Mouse (Mus musculus): ENCODE data around the gene Shank2.

DNA sequence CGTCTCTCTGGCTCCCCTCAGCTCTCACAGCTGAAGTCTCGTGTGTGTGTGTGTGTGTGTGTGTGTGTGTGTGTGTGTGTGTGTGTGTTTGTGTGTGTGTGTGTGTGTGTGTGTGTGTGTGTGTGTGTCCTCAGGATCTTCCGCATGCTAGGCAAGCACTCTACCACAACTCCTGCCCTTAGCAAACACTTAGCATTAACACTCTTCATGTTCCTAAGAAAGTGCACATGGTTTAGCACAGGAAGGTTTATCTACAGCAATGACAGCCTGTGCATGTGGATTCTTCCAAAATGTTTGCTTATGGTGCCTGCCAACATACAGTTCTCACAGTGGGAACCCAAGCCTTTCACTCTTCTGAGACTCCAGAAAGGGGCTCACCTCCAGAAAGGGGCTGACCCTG lies 49.6 kb upstream of the Shank2 start:
- TF ChIP-seq UBTF (IDR thresholded peaks at IDR 0.05; ENCODE audit: low read depth, low read length), result no peak
- TF ChIP-seq TBP (conservative IDR thresholded peaks at IDR 0.05; ENCODE audit: low read depth, low read length), result no peak
- no peak for TF ChIP-seq ZKSCAN1 (IDR thresholded peaks at IDR 0.05; ENCODE audit: borderline replicate concordance, low read depth, low read length)
- no peak for TF ChIP-seq ZC3H11A (IDR thresholded peaks at IDR 0.05; ENCODE audit: low read depth, low read length)
- TF ChIP-seq CTCF (conservative IDR thresholded peaks at IDR 0.05 in 1 of 2, IDR thresholded peaks at IDR 0.05 in 1 of 2; ENCODE audit: low read depth in 2 of 2, low read length in 2 of 2), result no peak
- no peak for TF ChIP-seq RCOR1 (conservative IDR thresholded peaks at IDR 0.05; ENCODE audit: low read depth, low read length)
- no peak for TF ChIP-seq USF2 (conservative IDR thresholded peaks at IDR 0.05; ENCODE audit: low read depth, low read length)
- no peak for TF ChIP-seq EP300 (IDR thresholded peaks at IDR 0.05; ENCODE audit: low read length)
- no peak for TF ChIP-seq GABPA (IDR thresholded peaks at IDR 0.05; ENCODE audit: insufficient replicate concordance, low read depth, low read length)
- TF ChIP-seq KAT2A (IDR thresholded peaks at IDR 0.05; ENCODE audit: insufficient replicate concordance, low read length), result no peak
- TF ChIP-seq POLR2A (IDR thresholded peaks at IDR 0.05; ENCODE audit: low read depth, low read length), result no peak
- no peak for TF ChIP-seq ELF1 (IDR thresholded peaks at IDR 0.05; ENCODE audit: low read depth, low read length)
